Mouse (Mus musculus) brain, embryonic 14.5 days (tissue): ENCODE data around the gene Pwp2.

Experiments
- CTCF ChIP-seq: fragments of 200-500 bp; IDR thresholded peaks from 2 replicates; pipeline ENCODE4 v1.5.1; 2012; ENCODE audit warnings: inconsistent platforms, mild to moderate bottlenecking, moderate library complexity, borderline replicate concordance; ENCODE audit not compliant: insufficient read depth, insufficient read length; ENCODE audit errors: extremely low read depth
- POLR2A ChIP-seq: fragments of 200-500 bp; IDR thresholded peaks from 2 replicates; pipeline ENCODE4 v1.6.1; 2012; ENCODE audit warnings: mild to moderate bottlenecking, inconsistent platforms, borderline replicate concordance; ENCODE audit not compliant: poor library complexity, insufficient read depth, insufficient read length, severe bottlenecking; ENCODE audit errors: extremely low read depth

GRCm38 (mm10) chr10:78162646-78163045 lies 22.3 kb downstream of the Pwp2 start:
- TF ChIP-seq CTCF (no peak), POLR2A (no peak)
